Mouse (Mus musculus): ENCODE data around the gene Exosc2.

The Exosc2 gene

GRCm38 (mm10) chr2:31670551-31671035, at the start of gene Exosc2:
TSS of gene Exosc2 (plus strand) at chr2:31670715.
- DNase-seq (ENCODE audit: low read depth in 1 of 2, low spot score in 2 of 2), result peak; percentile 77 to 82

- DNase-seq (ENCODE audit: low read depth in 1 of 2, low spot score in 2 of 2), result no peak
These were observed 37.0 kb upstream of the Exosc2 start for GRCm38 (mm10) chr2:31633531-31633930.

- no peak for DNase-seq (ENCODE audit: low read depth in 1 of 2, low spot score in 2 of 2)
These were observed 35.0 kb upstream of the Exosc2 start for GRCm38 (mm10) chr2:31635281-31636137.

- DNase-seq (ENCODE audit: low read depth in 1 of 2, low spot score in 2 of 2), result no peak
These were observed 34.3 kb upstream of the Exosc2 start for GRCm38 (mm10) chr2:31636138-31636741.

GRCm38 (mm10) chr2:31636742-31637141, 33.8 kb upstream of the Exosc2 start:
- DNase-seq (ENCODE audit: low read depth in 1 of 2, low spot score in 2 of 2), result no peak

- DNase-seq (ENCODE audit: low read depth in 1 of 2, low spot score in 2 of 2), result no peak
These were observed 33.2 kb upstream of the Exosc2 start for GRCm38 (mm10) chr2:31637311-31637710.

GRCm38 (mm10) chr2:31637807-31638206, 32.7 kb upstream of the Exosc2 start:
- DNase-seq (ENCODE audit: low read depth in 1 of 2, low spot score in 2 of 2), result no peak

- no peak for DNase-seq (ENCODE audit: low read depth in 1 of 2, low spot score in 2 of 2)
These were observed 31.7 kb upstream of the Exosc2 start for GRCm38 (mm10) chr2:31638581-31639465.

GRCm38 (mm10) chr2:31639466-31639760, 31.1 kb upstream of the Exosc2 start:
- DNase-seq (ENCODE audit: low read depth in 1 of 2, low spot score in 2 of 2), result no peak

GRCm38 (mm10) chr2:31639901-31640608, 30.5 kb upstream of the Exosc2 start, which contains the start of gene Prdm12:
TSS of gene Prdm12 (plus strand) at chr2:31640037.
- DNase-seq (ENCODE audit: low read depth in 1 of 2, low spot score in 2 of 2), result no peak

GRCm38 (mm10) chr2:31640609-31641507, 29.7 kb upstream of the Exosc2 start:
- no peak for DNase-seq (ENCODE audit: low read depth in 1 of 2, low spot score in 2 of 2)

GRCm38 (mm10) chr2:31641508-31641830, 29.0 kb upstream of the Exosc2 start:
- no peak for DNase-seq (ENCODE audit: low read depth in 1 of 2, low spot score in 2 of 2)

- no peak for DNase-seq (ENCODE audit: low read depth in 1 of 2, low spot score in 2 of 2)
These were observed 28.6 kb upstream of the Exosc2 start for GRCm38 (mm10) chr2:31641929-31642328.

GRCm38 (mm10) chr2:31653971-31654853, 16.3 kb upstream of the Exosc2 start:
- no peak for DNase-seq (ENCODE audit: low read depth in 1 of 2, low spot score in 2 of 2)

GRCm38 (mm10) chr2:31654854-31655559, 15.5 kb upstream of the Exosc2 start:
- no peak for DNase-seq (ENCODE audit: low read depth in 1 of 2, low spot score in 2 of 2)

- DNase-seq (ENCODE audit: low read depth in 1 of 2, low spot score in 2 of 2), result no peak
These were observed 14.1 kb upstream of the Exosc2 start for GRCm38 (mm10) chr2:31656374-31656773.

GRCm38 (mm10) chr2:31662939-31663803, 7.3 kb upstream of the Exosc2 start:
- DNase-seq (ENCODE audit: low read depth in 1 of 2, low spot score in 2 of 2), result no peak
